14 mouse cellular contexts compared by ENCODE assay signal in the genomic region with DNA sequence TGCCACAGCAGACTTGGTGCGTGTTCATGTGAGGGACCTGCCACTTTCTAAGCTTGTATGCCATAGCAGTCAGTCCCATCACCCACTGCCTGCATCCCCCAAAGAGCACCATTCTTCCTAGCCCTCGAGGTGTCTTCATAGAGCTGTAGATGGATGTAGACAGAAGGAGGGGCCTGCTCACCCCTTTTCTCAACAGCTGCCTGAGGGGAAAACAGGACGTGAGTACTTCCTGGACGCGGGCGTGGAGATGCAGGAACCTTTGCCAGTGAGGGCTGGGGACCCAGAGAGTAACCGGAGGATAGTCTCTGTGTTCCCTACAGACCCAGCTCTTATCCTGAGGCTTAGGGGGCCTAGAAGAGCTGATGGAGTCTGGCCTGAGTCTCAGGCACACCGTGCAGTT. TPM values are rescaled to one million over a fixed set of nuclear protein-coding genes. Genes with fewer than 3 reads are reported as not detected.
DNase-seq lines count a peak whose midpoint lies in the region; ATAC-seq and TF ChIP-seq lines count a peak whose summit lies in the region.
"Had no signal": no experiment of that assay in that cellular context is flagged by ENCODE, and none has a peak within 500 bp of the region (broad histone marks: within the 10 kb centered on the region; RNA-seq: fewer than 3 reads in every experiment).

No protein-coding gene starts in this region.

- peak overlapping the region; percentile 6; the same call in 1 of the 2 replicates for H3K4me3 ChIP-seq in layer of hippocampus, adult 2 months
- H3K4me3 ChIP-seq in brown adipose tissue, adult 24 weeks (ENCODE audit: insufficient read depth, low read depth, low read length) = peak overlapping the region; percentile 12; the same call in 1 of the 2 replicates
- H3K4me3 ChIP-seq: intestine, embryonic 15.5 days; limb, embryonic 12.5 days; neural tube, embryonic 13.5 days had no signal

- 0 out of 2 replicates have a peak, but pooled peaks have one; percentile 18 for ATAC-seq in megakaryocyte progenitor cell, adult 5-6 weeks (replicated peaks; ENCODE audit: poor library complexity)
- ATAC-seq: intestine, embryonic 15.5 days had no signal

- H3K27ac ChIP-seq in layer of hippocampus, adult 2 months = peak overlapping the region; percentile 86
- H3K27ac ChIP-seq in brown adipose tissue, adult 24 weeks (replicated peaks; ENCODE audit: low read depth, low read length) = peak overlapping the region; percentile 91
- H3K27ac ChIP-seq: intestine, embryonic 15.5 days; limb, embryonic 12.5 days; neural tube, embryonic 13.5 days had no signal

- TF ChIP-seq CTCF in layer of hippocampus, adult 2 months (conservative IDR thresholded peaks at IDR 0.05) = no peak

- DNase-seq in adrenal gland, postnatal 14 days = peak; percentile 64
- no peak for DNase-seq in adrenal gland, postnatal 25 days
- DNase-seq in layer of hippocampus, adult 2 months (ENCODE audit: low spot score in 2 of 2) = no peak
- DNase-seq in layer of hippocampus, postnatal 14 days (ENCODE audit: low spot score in 2 of 2) = no peak
- no peak for DNase-seq in embryo, embryonic 10.5 days (ENCODE audit: low spot score)
- DNase-seq in testis, postnatal 14 days (ENCODE audit: low spot score) = no peak
- DNase-seq: cerebellum, postnatal 14 days had no signal

- peaks cover 56% of the 10 kb centered on the region for H3K4me1 ChIP-seq in brown adipose tissue, adult 24 weeks (ENCODE audit: control insufficient read depth, insufficient read depth, insufficient read length, low read length)

RNA-seq across cellular contexts. Expression of gene Pde2a, which starts 36.3 kb away (rescaled TPM):
- total RNA-seq in adrenal gland, postnatal 14 days (2021) = 132 and 141 TPM in 2 replicates
- 161 and 169 TPM in 2 replicates for total RNA-seq in adrenal gland, postnatal 25 days (2021)
- total RNA-seq in layer of hippocampus, adult 2 months (2021) = 100 to 1,000 TPM; 300 to 318 TPM
- 100 to 1,000 TPM; 239 to 248 TPM for total RNA-seq in layer of hippocampus, postnatal 14 days (2021)
- polyA plus RNA-seq in brown adipose tissue, adult 24 weeks (2012; ENCODE audit: insufficient read depth, insufficient read length, missing spikeins) = 2.6 and 12.2 TPM in 2 replicates
- 24.1 and 25.6 TPM in 2 replicates for total RNA-seq in megakaryocyte progenitor cell, adult 5-6 weeks (2015)
- total RNA-seq in megakaryocyte progenitor cell, adult 5-6 weeks (2017) = 30.8 and 30.9 TPM in 2 replicates

RNA-seq across cellular contexts. Expression of gene Gm45837, which starts 47.1 kb away (rescaled TPM):
- not detected in 2 replicates for total RNA-seq in adrenal gland, postnatal 14 days (2021)
- 4.2 TPM in 1 of 2 replicates, not detected in the other for total RNA-seq in adrenal gland, postnatal 25 days (2021)
- total RNA-seq in layer of hippocampus, adult 2 months (2021) = 1 to 10 TPM in 1 of 2 experiments, not detected in 1; 2.4 TPM
- total RNA-seq in layer of hippocampus, postnatal 14 days (2021) = not detected
- 16.1 TPM in 1 of 2 replicates, not detected in the other for polyA plus RNA-seq in brown adipose tissue, adult 24 weeks (2012; ENCODE audit: insufficient read depth, insufficient read length, missing spikeins)
- total RNA-seq in megakaryocyte progenitor cell, adult 5-6 weeks (2015) = not detected in 2 replicates
- not detected in 2 replicates for total RNA-seq in megakaryocyte progenitor cell, adult 5-6 weeks (2017)
- polyA plus RNA-seq: gonadal fat pad, adult 2 months; limb, embryonic 12.5 days; neural tube, embryonic 13.5 days; urinary bladder, adult 2 months had no signal
